Mouse (Mus musculus): ENCODE measurements around the gene Limk2. TPM values are rescaled to one million over a fixed set of nuclear protein-coding genes. Genes with fewer than 3 reads are reported as not detected.

The Limk2 gene
- total RNA-seq, 2 experiments from 2014 or later = 9.8 to 11.9 TPM

- no peak for DNase-seq
- intact Hi-C loops (cut with DNase I) = loop anchor here (5.0 kb wide), 1 partner anchor 44 kb away; the partner anchor contains the start of gene Drg1
Observed at GRCm38 (mm10) chr11:3310789-3311585, 98.0 kb downstream of the Limk2 start.

DNA sequence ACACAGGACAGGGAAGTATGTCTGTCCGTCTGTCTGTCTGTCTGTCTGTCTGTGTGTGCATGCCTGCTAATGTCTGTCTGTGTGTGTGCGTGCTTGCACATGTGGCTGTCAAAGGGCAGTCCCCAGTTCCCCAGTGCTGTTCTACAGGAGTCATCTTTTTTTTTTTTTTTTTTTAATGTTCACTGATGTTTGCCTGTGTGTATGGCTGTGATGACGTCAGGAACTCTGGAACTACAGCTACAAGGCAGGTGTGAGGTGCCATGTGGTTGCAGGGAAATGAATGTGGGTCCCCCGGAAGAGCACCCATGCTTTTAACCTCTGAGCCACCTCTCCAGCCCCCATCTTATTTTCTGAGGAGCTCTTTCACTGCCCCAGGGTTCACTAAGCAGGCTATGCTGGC, 99.1 kb downstream of the Limk2 start:
- DNase-seq = no peak

DNA sequence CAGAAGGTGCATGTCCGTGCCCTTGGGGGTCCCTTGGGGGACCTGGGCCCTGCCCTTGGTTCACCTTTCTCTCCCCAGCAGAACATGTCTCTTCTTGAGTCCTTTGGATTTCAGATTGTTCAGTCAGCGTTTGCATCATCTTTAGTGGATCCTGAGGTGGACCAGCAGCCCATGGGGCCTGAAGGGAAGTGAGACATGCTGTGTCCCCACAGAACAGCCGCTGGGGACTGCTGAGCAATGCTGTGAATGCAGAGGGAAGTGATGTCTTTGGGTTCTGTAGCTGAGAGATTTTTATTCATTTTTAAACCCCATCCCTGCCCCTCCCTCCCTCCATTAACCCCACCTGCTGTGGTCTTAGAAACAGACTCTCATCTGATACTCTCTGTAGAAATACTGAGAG, 101.1 kb downstream of the Limk2 start:
- intact Hi-C loops (cut with DNase I) = no loop called here

More for the DNA sequence above, 99.1 kb downstream of the Limk2 start:
- intact Hi-C loops (cut with DNase I) = loop anchor here (5.0 kb wide), 1 partner anchor 43 kb away; the partner anchor contains the start of gene Drg1

GRCm38 (mm10) chr11:3305821-3306220, 103.2 kb downstream of the Limk2 start:
- DNase-seq = no peak
- intact Hi-C loops (cut with DNase I) = no loop called here

More for the DNA sequence above, 101.1 kb downstream of the Limk2 start:
- DNase-seq = no peak

DNA sequence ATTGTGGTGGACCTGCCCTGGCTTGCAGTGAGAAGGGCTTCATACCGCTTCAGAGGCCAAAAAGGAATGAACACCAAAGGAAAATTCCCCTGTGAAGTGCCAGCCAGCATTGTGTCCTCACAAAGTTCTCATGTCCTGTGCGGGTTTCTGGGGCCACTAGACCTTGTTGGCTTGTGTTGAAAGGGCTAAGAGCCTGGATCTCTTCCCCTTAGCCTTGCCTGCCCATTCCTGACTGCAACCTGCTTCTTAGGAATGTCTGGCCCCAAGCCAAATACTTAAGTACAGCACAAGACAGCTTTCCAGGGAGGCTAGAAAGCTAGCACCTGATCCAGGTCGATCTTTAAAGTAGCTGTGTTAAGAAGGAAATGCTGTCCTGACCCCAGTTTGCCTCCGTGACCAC, 106.2 kb downstream of the Limk2 start:
- DNase-seq = no peak

GRCm38 (mm10) chr11:3302385-3302784, 106.6 kb downstream of the Limk2 start:
- no peak for DNase-seq
- intact Hi-C loops (cut with DNase I) = no loop called here

More for the DNA sequence above, 106.2 kb downstream of the Limk2 start:
- intact Hi-C loops (cut with DNase I) = no loop called here

DNA sequence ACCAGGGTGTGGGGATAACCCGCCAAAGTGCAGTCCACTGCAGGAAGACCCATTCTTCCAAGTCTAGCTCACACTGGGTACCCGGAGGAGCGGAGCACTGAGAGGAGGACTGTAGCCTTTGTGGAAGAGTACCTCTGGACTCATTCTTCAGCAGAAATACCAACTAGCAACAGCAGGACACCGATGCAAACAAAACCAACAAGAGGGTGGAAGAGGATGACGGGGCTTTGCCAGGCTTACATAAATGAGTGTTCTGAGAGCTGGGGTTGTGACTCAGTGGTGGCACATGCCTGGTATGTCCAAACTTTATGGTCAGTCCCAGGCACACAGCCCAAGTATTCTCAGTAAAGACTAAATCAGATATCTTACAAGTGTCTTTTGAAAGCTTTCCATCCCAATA, 107.9 kb downstream of the Limk2 start:
- intact Hi-C loops (cut with DNase I) = no loop called here
- DNase-seq = no peak

- DNase-seq = no peak
- intact Hi-C loops (cut with DNase I) = no loop called here
Observed at GRCm38 (mm10) chr11:3298813-3299185, 110.2 kb downstream of the Limk2 start.

GRCm38 (mm10) chr11:3297871-3298812, 110.8 kb downstream of the Limk2 start:
- intact Hi-C loops (cut with DNase I) = no loop called here

DNA sequence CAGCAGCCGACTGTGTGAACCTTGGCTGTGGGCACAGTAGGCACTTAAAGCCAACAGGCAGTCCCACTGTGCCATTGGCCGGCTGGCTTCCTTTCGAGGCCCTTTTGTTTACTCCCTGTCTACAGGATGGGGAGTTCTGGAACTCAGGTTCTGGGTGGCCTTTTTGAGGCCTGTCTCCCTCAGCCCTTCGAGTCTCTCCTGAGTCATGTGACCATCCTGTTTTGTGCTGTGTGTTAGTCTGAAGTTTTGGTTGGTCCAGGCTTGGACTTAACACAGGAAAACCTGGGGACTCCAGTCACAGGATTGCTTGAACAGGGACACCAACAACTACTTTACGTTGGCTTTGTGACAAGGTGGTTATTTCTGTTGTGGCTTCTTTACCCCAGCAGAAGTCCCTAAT, 112.9 kb downstream of the Limk2 start:
- DNase-seq = no peak
- intact Hi-C loops (cut with DNase I) = no loop called here

More at GRCm38 (mm10) chr11:3297871-3298812, 110.8 kb downstream of the Limk2 start:
- DNase-seq = no peak

DNA sequence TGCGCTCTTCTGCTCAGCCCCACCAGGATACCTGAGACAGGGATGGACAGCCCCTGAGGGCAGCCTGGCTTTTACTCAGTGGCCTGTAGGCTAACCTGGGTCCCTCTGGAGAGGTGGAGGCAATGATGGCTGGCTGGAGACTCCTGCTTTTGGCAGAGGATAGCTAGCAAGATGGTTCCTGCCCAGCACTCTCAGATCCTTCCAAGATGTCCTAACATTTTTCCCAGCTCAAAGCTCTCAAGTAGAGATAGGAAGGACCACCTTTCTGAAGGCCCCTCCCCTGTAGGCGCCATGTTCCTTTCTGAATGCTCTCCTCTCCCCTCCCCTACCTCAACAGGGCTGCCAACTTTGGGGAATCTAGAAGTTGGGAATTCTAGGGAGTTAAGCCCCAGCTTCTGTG, 114.3 kb downstream of the Limk2 start:
- DNase-seq = no peak
- intact Hi-C loops (cut with DNase I) = no loop called here

Other genes with a start within 250 kb of the Limk2 start
- gene Sfi1, start 215.7 kb downstream of the Limk2 start, total RNA-seq (2021) = 1 to 10 TPM; 9.3 to 9.9 TPM
- 10 to 100 TPM; 26.6 to 27.9 TPM for gene Eif4enif1, start 206.8 kb downstream of the Limk2 start, total RNA-seq (2021)
- gene Drg1, start 142.8 kb downstream of the Limk2 start, total RNA-seq (2021) = 10 to 100 TPM; 36.4 to 45.4 TPM
- gene Patz1, start 120.3 kb downstream of the Limk2 start, total RNA-seq (2021) = 10 to 100 TPM in 1 of 2 experiments, 1 to 10 TPM in 1; 8.3 to 19.4 TPM
- gene Pik3ip1, start 78.8 kb downstream of the Limk2 start, total RNA-seq (2021) = 10 to 100 TPM; 21.2 to 25.0 TPM
- gene Rnf185, start 43.2 kb upstream of the Limk2 start, total RNA-seq (2021) = 10 to 100 TPM; 15.1 to 16.1 TPM
- gene Pla2g3, start 79.1 kb upstream of the Limk2 start, total RNA-seq (2021) = under 1 TPM in 1 of 2 experiments, not detected in 1; 0.10 TPM
- 1 to 10 TPM; 3.4 to 4.1 TPM for gene Inpp5j, start 95.6 kb upstream of the Limk2 start, total RNA-seq (2021)
- gene Selenom, start 105.5 kb upstream of the Limk2 start, total RNA-seq (2021) = 10 to 100 TPM; 13.2 to 14.9 TPM
- gene Smtn, start 131.4 kb upstream of the Limk2 start, total RNA-seq (2021) = 10 to 100 TPM; 71.9 to 78.7 TPM
- gene Morc2a, start 240.0 kb upstream of the Limk2 start, total RNA-seq (2021) = 10 to 100 TPM; 16.0 to 16.7 TPM